Mouse (Mus musculus) olfactory bulb, adult 2 months (tissue): ENCODE results near the gene Gpr3.

Experiments
- CTCF ChIP-seq: fragments of 200-500 bp; IDR thresholded peaks from 2 replicates; pipeline ENCODE4 v1.5.1; 2012; ENCODE audit warnings: low read depth, mild to moderate bottlenecking, low read length, moderate library complexity; ENCODE audit not compliant: insufficient read depth
- POLR2A ChIP-seq: fragments of 200-500 bp; IDR thresholded peaks from 2 replicates; pipeline ENCODE4 v1.6.1; 2012; ENCODE audit warnings: mild to moderate bottlenecking, low read depth, low read length, moderate library complexity; ENCODE audit not compliant: insufficient read depth

DNA sequence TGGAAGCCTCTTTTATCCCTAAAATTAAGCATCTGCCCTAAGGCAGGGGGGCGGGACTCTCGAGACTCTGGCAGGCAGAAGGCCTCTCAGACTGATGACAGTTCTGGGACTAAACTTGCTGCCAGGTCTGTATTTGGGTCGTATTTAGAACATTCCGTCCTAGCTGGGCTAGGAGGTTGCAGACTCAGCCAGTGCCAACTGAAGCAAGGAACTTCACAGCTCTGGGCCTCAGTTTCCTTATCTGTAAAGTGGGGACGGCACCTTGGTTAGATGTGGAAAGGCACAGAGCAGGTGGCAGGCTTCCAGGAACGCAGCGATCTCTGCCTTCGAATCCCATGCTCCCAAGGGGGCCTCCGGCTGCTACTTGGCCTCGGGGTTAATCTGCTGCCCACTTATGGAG is 13.7 kb upstream of the Gpr3 start:
- TF ChIP-seq CTCF (no peak), POLR2A (no peak)
